Mouse (Mus musculus) telencephalon, adult 2 months (tissue): ENCODE results near the gene Lamp2.
"Not testable (repeated sequence)": the region's sequence is repeated elsewhere in the genome, so short reads cannot be mapped to it uniquely, and the experiment has no call there.

ENCODE experiments used
- DNase-seq: peaks from one replicate; pipeline ENCODE4 v3.0.0-alpha.2; 2011; ENCODE audit warnings: low read depth, low spot score

Gene Lamp2

GRCm38 (mm10) chrX:38455890-38456634 lies at the start of gene Lamp2:
Lamp2 (minus strand) TSS chrX:38456454.
- DNase-seq = peak; percentile 84

DNA sequence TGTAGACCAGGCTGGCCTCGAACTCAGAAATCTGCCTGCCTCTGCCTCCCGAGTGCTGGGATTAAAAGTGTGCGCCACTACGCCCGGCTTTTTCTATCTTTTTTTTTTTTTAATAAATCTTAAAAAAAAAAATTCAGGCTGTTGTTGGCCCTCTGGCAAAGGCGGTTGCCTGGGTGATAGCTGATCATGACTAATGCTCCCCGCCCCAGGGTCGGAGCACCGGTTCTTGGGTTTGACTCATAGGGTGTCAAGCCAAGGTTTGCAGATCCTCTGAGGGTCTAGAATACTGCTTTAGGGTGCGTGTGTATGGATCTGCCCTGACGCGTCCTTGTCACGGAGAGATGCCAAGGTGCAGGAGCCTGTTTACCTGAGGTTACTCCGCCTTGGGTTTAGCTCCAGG lies 48.6 kb upstream of the Lamp2 start:
- DNase-seq = no peak

- DNase-seq = not testable (repeated sequence)
Observed at GRCm38 (mm10) chrX:38502182-38502581, 45.9 kb upstream of the Lamp2 start.

DNA sequence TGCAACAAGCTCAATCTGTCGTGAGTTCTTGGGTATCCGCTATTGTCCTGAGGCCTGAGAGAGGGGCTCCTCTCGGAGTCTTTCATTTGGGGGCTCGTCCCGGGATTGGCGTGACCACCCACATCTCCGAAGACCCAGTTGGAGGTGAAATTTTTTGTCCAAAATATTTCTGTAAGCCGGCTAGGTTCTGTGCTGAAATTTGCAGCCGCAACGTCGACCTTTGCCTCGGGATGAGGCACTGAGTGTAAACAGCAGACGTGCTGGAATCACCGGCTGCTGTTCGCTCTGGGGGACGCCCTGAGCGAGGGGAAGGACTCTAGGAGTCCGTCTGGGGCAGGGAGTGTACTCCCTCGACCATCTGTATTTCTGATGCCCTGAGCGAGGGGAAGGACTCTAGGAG lies 29.2 kb upstream of the Lamp2 start:
- not testable (repeated sequence) for DNase-seq

DNA sequence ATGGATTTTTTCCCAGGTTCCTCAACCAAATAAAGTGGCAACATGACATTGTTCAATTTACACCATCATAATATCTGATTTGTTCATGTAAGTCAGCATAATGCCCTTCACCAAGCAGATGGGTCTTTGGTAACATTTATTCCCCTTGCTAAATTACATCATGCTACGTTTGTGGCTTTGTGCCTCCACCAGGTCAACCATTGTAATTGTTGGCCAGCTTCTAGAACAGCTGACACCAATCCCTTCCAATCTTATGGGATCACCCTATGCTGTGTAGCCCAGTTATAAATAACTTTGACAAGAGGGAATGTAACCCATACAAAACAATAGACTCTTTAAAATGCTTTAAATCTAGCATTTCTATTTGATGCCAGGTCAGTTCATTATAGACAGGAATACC lies 22.3 kb upstream of the Lamp2 start:
- no peak for DNase-seq

- DNase-seq = peak; percentile 67
Observed at GRCm38 (mm10) chrX:38473537-38474299, 17.5 kb upstream of the Lamp2 start.

- DNase-seq = no peak
Observed at GRCm38 (mm10) chrX:38473164-38473536, 16.9 kb upstream of the Lamp2 start.

DNA sequence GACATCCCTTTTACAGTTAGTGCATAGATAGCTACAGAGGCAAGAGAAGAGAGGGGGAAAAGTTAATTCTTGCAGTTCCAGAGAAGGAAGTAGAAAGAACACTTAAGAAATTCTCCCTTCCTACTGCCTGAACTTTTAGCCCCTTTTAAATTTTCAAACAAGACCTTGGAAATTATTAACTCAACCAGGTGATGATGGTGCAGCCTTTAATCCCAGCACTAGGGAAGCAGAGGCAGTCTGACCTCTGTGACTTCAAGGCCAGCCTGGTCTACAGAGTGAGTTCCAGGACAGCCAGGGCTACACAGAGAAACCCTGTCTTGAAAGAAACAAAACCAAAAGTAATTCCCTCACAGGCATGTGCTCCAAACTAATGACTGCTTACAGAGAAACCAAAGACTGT lies 10.0 kb upstream of the Lamp2 start:
- DNase-seq = no peak

- DNase-seq = no peak
Observed at GRCm38 (mm10) chrX:38463160-38463559, 6.9 kb upstream of the Lamp2 start.

DNA sequence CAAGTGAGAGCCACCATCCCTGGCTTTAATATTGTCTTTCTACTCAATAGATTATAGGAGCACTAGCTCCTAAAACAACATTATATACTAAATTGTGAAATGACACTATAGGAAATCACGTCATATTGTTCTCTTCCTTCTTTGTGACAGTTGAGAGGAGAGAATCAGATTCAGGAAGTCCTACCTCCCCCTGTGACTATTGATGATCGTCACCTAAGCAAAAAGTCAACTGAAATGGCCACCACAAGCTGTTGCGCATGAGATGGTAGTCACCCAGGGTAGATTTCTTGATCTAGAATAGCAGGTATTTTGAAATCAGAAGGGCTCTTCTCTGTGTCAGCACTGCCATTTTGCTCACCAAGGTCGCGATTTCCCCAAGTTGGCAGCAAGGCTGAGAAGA lies 5.8 kb upstream of the Lamp2 start:
- no peak for DNase-seq

DNA sequence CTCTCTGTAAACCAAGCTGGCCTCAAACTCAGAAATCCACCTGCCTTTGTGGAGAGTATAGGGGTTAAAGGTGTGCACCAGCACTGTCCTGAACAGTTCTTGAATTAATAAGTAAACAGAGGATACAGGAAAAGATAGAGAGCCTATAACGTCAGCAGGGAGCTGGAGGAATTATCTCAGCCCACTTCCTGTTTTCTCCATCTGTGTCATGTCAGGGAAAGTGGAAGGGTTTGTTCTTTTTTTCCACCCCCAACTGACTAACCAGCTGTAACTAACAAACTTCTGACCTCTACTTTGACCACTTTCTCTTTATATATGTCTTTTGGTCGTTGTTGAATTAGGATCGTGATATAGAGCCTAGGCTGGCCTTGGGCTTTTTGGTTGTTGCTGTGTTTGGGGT lies 4.6 kb upstream of the Lamp2 start:
- no peak for DNase-seq

GRCm38 (mm10) chrX:38459076-38459475 lies 2.8 kb upstream of the Lamp2 start:
- no peak for DNase-seq

DNA sequence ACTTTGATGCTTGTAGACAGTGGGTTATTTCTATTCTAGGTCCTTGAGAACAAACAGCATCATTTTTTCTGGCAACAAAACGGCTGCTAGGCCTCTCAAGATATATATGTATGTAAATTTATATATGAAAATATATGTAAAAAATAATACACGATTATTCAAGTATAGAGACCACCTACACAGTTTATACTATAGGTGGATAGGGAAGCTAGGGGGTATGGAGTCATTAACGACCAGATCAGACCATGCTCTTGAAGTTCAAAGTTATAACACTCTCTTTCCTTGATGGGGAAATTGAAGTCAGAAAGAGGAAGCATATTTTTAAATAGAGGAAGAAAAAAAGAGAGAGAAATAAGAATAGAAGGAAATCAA lies 367 bp upstream of the Lamp2 start:
- no peak for DNase-seq

DNA sequence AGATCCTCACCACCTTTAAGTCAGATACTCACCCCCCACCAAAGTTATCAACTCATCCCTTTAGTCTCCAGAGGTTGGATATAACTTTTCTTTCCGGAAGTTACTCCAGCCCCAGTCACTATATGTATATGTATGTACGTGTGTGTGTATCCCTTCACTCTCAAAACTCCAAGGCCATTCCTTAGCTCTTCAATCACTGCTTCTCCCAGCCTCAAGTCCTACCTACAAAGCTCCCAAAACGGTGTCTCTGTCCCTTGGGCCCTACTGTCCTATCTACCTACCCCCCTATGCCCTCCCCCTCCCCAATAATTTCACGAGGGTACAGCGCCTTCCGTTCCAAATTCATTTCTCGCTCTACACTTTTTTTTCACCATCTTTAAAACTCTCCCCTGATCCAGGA lies 780 bp downstream of the Lamp2 start:
- no peak for DNase-seq

GRCm38 (mm10) chrX:38454900-38455299 lies 1.4 kb downstream of the Lamp2 start:
- DNase-seq = no peak

- no peak for DNase-seq
Observed at GRCm38 (mm10) chrX:38453924-38454323, 2.3 kb downstream of the Lamp2 start.

GRCm38 (mm10) chrX:38450476-38450875 lies 5.8 kb downstream of the Lamp2 start:
- no peak for DNase-seq

- no peak for DNase-seq
Observed at GRCm38 (mm10) chrX:38445705-38446104, 10.5 kb downstream of the Lamp2 start.

- no peak for DNase-seq
Observed at GRCm38 (mm10) chrX:38442425-38442824, 13.8 kb downstream of the Lamp2 start.

DNA sequence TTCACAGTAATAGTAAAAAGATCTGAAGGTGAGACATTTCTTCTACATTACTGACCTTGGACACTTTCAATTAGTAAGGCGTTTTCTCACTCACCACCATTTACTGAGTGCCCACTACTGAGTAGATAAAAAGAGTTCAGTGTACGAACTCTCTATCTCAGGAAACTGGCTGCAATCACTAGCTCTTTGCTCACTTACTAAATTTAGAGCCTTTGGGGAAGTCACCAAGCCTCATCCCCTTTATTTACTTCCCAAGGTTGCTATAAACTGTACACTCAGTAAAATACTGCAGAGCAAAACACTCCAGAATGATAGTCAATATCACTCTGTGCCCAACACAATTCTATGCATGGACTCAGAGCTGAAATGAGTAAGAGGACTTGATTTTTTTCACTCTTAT lies 16.6 kb downstream of the Lamp2 start:
- no peak for DNase-seq

DNA sequence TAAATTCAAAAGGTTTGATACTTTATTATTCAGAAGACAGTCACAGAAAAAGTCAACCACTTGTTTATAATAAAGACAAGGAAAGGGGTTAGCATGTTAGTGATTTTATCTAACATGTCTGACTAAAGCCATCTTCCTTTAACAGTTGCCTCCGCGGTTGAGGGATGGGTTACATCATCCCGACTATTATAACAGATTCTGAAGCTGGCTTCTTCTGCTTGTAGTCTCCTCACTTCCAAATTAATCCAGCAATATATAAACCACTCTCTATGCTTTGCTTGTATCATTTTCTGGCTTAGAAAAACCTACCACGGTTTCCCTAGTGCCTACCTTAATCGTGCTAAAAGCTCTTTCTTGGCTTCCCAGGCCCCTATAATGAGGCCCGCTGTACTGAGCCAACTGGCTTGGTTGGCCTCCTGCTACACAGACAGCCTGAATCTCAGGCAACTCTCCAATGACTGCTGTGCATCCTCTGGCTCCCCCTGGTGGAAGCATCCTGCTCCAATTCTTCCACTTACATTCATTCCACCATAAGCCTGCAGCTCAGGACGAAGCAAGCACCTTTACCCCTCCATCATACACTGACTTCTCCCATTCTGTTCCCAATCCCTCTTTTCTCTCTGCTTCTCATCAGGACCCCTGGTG lies 18.0 kb downstream of the Lamp2 start:
- DNase-seq = peak; percentile 56

DNA sequence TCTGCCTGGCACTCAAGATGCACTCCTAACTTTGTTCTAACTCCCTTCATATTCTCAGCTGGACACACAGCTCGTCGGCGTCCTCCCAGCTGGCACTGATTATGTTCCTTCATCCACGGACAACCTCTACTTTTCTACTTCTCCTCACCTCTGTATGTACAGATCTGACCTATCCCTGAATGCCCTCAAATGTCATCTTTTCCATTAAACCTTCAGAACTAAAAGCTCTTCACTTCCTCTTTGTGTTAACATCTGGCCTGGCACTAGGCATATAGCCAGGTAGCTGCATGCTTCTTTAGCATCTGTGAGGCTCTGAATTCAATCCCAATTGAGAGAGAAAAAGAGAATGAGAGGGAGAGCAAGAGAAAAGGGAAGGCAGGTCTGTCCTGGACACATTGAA lies 26.8 kb downstream of the Lamp2 start:
- no peak for DNase-seq
